Mouse (Mus musculus) midbrain, embryonic 11.5 days (tissue): Measurements from ENCODE around the gene Pla2g6. TPM values are rescaled to one million over a fixed set of nuclear protein-coding genes. Genes with fewer than 3 reads are reported as not detected.

Experiments
- ATAC-seq: fragments of 200-750 bp; cut with Nextera tagmentation; 2 replicates; pipeline ENCODE4 v1.8.0; 2017; ENCODE audit warnings: moderate TSS enrichment, moderate library complexity; ENCODE audit not compliant: low FRiP score
- DNase-seq: peaks from one replicate; pipeline ENCODE4 v3.0.0; 2015; ENCODE audit warnings: low spot score; ENCODE audit errors: missing footprints
- H3K27ac ChIP-seq: fragments of 300-500 bp; sonication (generic); 2 replicates; pipeline ENCODE4 v1.5.1; 2014; ENCODE audit warnings: low read depth, low read length
- H3K27me3 ChIP-seq: fragments of 300-500 bp; sonication (generic); 2 replicates; pipeline ENCODE4 v1.6.1; 2014; ENCODE audit warnings: mild to moderate bottlenecking, low read length, moderate library complexity, mixed read lengths; ENCODE audit not compliant: control insufficient read depth, insufficient read depth
- H3K36me3 ChIP-seq: fragments of 300-500 bp; sonication (generic); 2 replicates; pipeline ENCODE4 v1.6.1; 2014; ENCODE audit warnings: mild to moderate bottlenecking, low read length, moderate library complexity, mixed read lengths; ENCODE audit not compliant: control insufficient read depth, insufficient read depth
- H3K4me1 ChIP-seq: fragments of 300-500 bp; sonication (generic); 2 replicates; pipeline ENCODE4 v1.6.1; 2014; ENCODE audit warnings: low read length; ENCODE audit not compliant: control insufficient read depth, insufficient read depth
- H3K4me2 ChIP-seq: fragments of 300-500 bp; sonication (generic); 2 replicates; pipeline ENCODE4 v1.6.1; 2014; ENCODE audit warnings: mild to moderate bottlenecking, moderate library complexity
- H3K4me3 ChIP-seq: fragments of 300-500 bp; sonication (generic); 2 replicates; pipeline ENCODE4 v1.5.1; 2014; ENCODE audit warnings: low read depth, low read length
- H3K9ac ChIP-seq: fragments of 300-500 bp; sonication (generic); 2 replicates; pipeline ENCODE4 v1.6.1; 2014; ENCODE audit warnings: low read length
- H3K9me3 ChIP-seq: fragments of 300-500 bp; sonication (generic); 2 replicates; pipeline ENCODE4 v1.6.1; 2016; ENCODE audit warnings: low read length; ENCODE audit not compliant: control insufficient read depth
- WGBS: fragments of 180-500 bp; shearing (Covaris S2); extraction: QIAGEN DNeasy Blood & Tissue Kit; methylation state at CpG from one replicate; pipeline ENCODE4 v1.1.7; 2014; 5-methylcytosine and 5-hydroxymethylcytosine counted together
- polyA plus RNA-seq: library from polyadenylated mRNA; unstranded; fragments of >200 nt; fragmentation: Nextera tagmentation; extraction: Ambion mirVana; gene quantifications from 2 replicates; pipeline ENCODE4 v1.2.1, GENCODE M21; 2014

Pla2g6 gene
- polyA plus RNA-seq, 1 experiment from 2014 or later, result 18.4 TPM

- ATAC-seq (no peak), DNase-seq (no peak)
- H3K4me1 ChIP-seq, result no peaks in the 10 kb centered on the region
- H3K4me3 ChIP-seq, result no peak overlapping the region
- no peaks in the 10 kb centered on the region; the same call in 1 of the 2 replicates for H3K36me3 ChIP-seq
- H3K27ac ChIP-seq, result no peak overlapping the region
- H3K27me3 ChIP-seq, result no peaks in the 10 kb centered on the region
- WGBS, result 94% methylated on average over 12 of the region's 12 CpGs
- no peak overlapping the region for H3K4me2 ChIP-seq
- no peak overlapping the region for H3K9ac ChIP-seq
- no peaks in the 10 kb centered on the region for H3K9me3 ChIP-seq
Observed at GRCm38 (mm10) chr15:79289441-79289840, 38.7 kb downstream of the Pla2g6 start.

- no peak overlapping the region for H3K9ac ChIP-seq
- H3K27me3 ChIP-seq, result no peaks in the 10 kb centered on the region
- H3K4me3 ChIP-seq, result no peak overlapping the region
- H3K36me3 ChIP-seq, result no peaks in the 10 kb centered on the region; the same call in 1 of the 2 replicates
- ATAC-seq (no peak), DNase-seq (no peak)
- no peak overlapping the region for H3K27ac ChIP-seq
- no peak overlapping the region for H3K4me2 ChIP-seq
- WGBS, result 91% methylated on average over 3 of the region's 3 CpGs
- no peaks in the 10 kb centered on the region for H3K9me3 ChIP-seq
- H3K4me1 ChIP-seq, result no peaks in the 10 kb centered on the region
Observed at GRCm38 (mm10) chr15:79288387-79288786, 39.8 kb downstream of the Pla2g6 start.

- Histone ChIP-seq H3K4me3 (no peak overlapping the region), H3K4me2 (no peak overlapping the region), H3K27ac (no peak overlapping the region), H3K27me3 (no peaks in the 10 kb centered on the region), H3K36me3 (no peaks in the 10 kb centered on the region; the same call in 1 of the 2 replicates), H3K9ac (no peak overlapping the region), H3K4me1 (no peaks in the 10 kb centered on the region), H3K9me3 (no peaks in the 10 kb centered on the region)
- DNase-seq, result no peak
- WGBS, result 90% methylated on average over 7 of the region's 7 CpGs
- ATAC-seq, result no peak
Observed at GRCm38 (mm10) chr15:79287091-79287490, 41.1 kb downstream of the Pla2g6 start.

- Histone ChIP-seq H3K9me3 (no peaks in the 10 kb centered on the region), H3K4me2 (no peak overlapping the region), H3K27me3 (no peaks in the 10 kb centered on the region), H3K36me3 (no peaks in the 10 kb centered on the region; the same call in 1 of the 2 replicates), H3K4me3 (no peak overlapping the region), H3K4me1 (no peaks in the 10 kb centered on the region), H3K27ac (no peak overlapping the region), H3K9ac (no peak overlapping the region)
- WGBS, result 87% methylated on average over 7 of the region's 7 CpGs
- DNase-seq (no peak), ATAC-seq (no peak)
Observed at GRCm38 (mm10) chr15:79286141-79286540, 42.0 kb downstream of the Pla2g6 start.

- H3K27me3 ChIP-seq, result no peaks in the 10 kb centered on the region
- ATAC-seq (no peak), DNase-seq (no peak)
- no peaks in the 10 kb centered on the region; the same call in 1 of the 2 replicates for H3K36me3 ChIP-seq
- H3K4me1 ChIP-seq, result no peaks in the 10 kb centered on the region
- H3K4me2 ChIP-seq, result no peak within 1 kb of the TSS
- H3K9me3 ChIP-seq, result no peaks in the 10 kb centered on the region
- 72% methylated on average over 10 of the region's 10 CpGs for WGBS
- no peak within 1 kb of the TSS for H3K4me3 ChIP-seq
- H3K27ac ChIP-seq, result no peak within 1 kb of the TSS
- H3K9ac ChIP-seq, result no peak within 1 kb of the TSS
Observed at GRCm38 (mm10) chr15:79285399-79285798, 42.8 kb downstream of the Pla2g6 start, which contains the start of gene Baiap2l2. TSS of gene Baiap2l2 (minus strand) at chr15:79285537.

GRCm38 (mm10) chr15:79283371-79283770 is 44.8 kb downstream of the Pla2g6 start:
- no peaks in the 10 kb centered on the region for H3K27me3 ChIP-seq
- 90% methylated on average over 4 of the region's 4 CpGs for WGBS
- H3K9ac ChIP-seq, result no peak overlapping the region
- DNase-seq (no peak), ATAC-seq (no peak)
- H3K9me3 ChIP-seq, result no peaks in the 10 kb centered on the region
- H3K27ac ChIP-seq, result no peak overlapping the region
- no peak overlapping the region for H3K4me3 ChIP-seq
- H3K36me3 ChIP-seq, result no peaks in the 10 kb centered on the region; the same call in 1 of the 2 replicates
- H3K4me1 ChIP-seq, result no peaks in the 10 kb centered on the region
- H3K4me2 ChIP-seq, result no peak overlapping the region

GRCm38 (mm10) chr15:79282434-79282833 is 45.8 kb downstream of the Pla2g6 start:
- no peaks in the 10 kb centered on the region for H3K9me3 ChIP-seq
- H3K4me1 ChIP-seq, result no peaks in the 10 kb centered on the region
- no peak for DNase-seq
- 80% methylated on average over 5 of the region's 5 CpGs for WGBS
- no peak overlapping the region for H3K4me3 ChIP-seq
- H3K27me3 ChIP-seq, result no peaks in the 10 kb centered on the region
- no peak overlapping the region for H3K27ac ChIP-seq
- no peak for ATAC-seq
- no peak overlapping the region for H3K9ac ChIP-seq
- H3K36me3 ChIP-seq, result no peaks in the 10 kb centered on the region; the same call in 1 of the 2 replicates
- no peak overlapping the region for H3K4me2 ChIP-seq

GRCm38 (mm10) chr15:79281389-79281788 is 46.8 kb downstream of the Pla2g6 start:
- WGBS, result 86% methylated on average over 1 of the region's 1 CpGs
- Histone ChIP-seq H3K27me3 (no peaks in the 10 kb centered on the region), H3K4me3 (no peak overlapping the region), H3K9me3 (no peaks in the 10 kb centered on the region), H3K27ac (no peak overlapping the region), H3K4me1 (no peaks in the 10 kb centered on the region), H3K36me3 (no peaks in the 10 kb centered on the region; the same call in 1 of the 2 replicates), H3K4me2 (no peak overlapping the region), H3K9ac (no peak overlapping the region)
- DNase-seq (no peak), ATAC-seq (no peak)

GRCm38 (mm10) chr15:79280850-79281249 is 47.3 kb downstream of the Pla2g6 start:
- Histone ChIP-seq H3K9me3 (no peaks in the 10 kb centered on the region), H3K27me3 (no peaks in the 10 kb centered on the region), H3K36me3 (no peaks in the 10 kb centered on the region), H3K4me3 (no peak overlapping the region), H3K9ac (no peak overlapping the region), H3K4me1 (no peaks in the 10 kb centered on the region), H3K4me2 (no peak overlapping the region), H3K27ac (no peak overlapping the region)
- no peak for DNase-seq
- no peak for ATAC-seq
- 66% methylated on average over 5 of the region's 5 CpGs for WGBS
